Mouse (Mus musculus): ENCODE measurements around the gene Nell2.

- TF ChIP-seq CTCF (IDR thresholded peaks at IDR 0.05; ENCODE audit: low read depth) (no peak), EP300 (IDR thresholded peaks at IDR 0.05; ENCODE audit: low read depth) (no peak)
Observed at GRCm38 (mm10) chr15:95368185-95368584, 160.2 kb downstream of the Nell2 start.

Measured in heart, postnatal 0 days (tissue).